Mouse (Mus musculus): ENCODE data around the gene Hoxc9. TPM values are rescaled to one million over a fixed set of nuclear protein-coding genes. Genes with fewer than 3 reads are reported as not detected.

Hoxc9 gene
- total RNA-seq, 2 experiments from 2014 or later, result 6.7 to 8.3 TPM

DNA sequence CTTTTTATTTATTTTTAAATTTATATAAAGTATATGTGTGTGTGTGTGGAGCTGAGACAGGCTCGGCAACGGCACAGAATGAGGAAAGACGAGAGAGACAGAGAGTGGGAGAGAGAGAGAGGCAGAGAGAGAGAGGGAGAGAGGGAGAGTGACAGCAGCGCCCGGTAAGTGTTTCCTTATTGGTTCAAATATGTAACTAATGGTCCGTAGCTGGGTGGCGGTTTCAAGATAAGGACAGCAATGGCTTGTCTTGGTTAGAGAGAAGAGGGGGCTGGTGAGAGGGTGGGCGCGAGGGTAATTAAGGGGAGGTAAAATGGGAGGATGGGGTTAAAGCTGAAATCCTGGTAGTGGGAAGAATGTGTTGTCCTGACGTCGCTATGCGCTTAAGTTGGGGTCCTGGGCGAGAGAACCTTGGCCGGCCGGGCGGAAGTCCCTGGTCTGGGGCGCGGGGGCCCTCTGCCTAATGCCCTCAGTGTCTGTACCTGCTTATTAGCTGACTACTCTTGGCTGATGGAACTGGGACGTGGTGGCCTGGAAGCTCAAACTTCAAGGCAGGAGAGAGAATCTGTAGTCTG lies 22.5 kb downstream of the Hoxc9 start:
- intact Hi-C loops (cut with DNase I), result no loop called here
- no peak for TF ChIP-seq CTCF (IDR thresholded peaks at IDR 0.05)
- Histone ChIP-seq H3K27ac (peak overlapping the region; percentile 98), H3K4me3 (peak overlapping the region; percentile 74)
- peak; percentile 28 for DNase-seq

DNA sequence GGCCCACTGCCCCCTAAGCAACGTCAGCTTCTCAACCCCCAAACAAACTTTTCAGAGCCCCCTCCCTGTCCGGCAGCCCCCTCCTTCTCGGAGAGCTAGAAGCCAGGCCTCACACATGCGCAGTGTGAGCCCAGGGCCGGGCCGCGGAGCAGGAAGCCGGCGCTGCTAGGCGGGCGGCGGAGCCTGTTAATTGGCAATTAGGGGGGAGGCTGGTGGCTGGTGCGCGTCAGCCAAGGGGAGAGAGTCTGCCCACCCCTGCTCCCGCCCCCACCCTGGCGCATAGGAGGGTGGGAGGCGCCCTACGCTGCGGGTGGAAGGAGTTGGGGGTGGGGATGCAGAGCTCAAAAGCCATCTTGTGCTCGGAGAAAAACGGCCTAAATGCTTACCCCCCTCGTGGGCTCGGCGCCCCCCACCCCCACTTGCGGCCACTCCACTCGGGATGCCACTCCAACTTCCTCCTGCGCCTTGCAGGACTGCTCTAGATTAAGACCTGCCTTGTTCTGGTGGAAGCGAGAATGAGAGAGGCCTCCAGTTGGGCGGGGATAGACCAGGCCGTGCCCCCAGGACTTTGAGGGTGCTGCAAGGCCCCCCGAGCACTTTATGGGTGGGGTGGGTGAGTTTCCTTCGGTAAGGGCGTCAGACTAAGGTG lies 23.1 kb downstream of the Hoxc9 start:
- intact Hi-C loops (cut with DNase I), result no loop called here
- H3K27ac ChIP-seq, result peak overlapping the region; percentile 98
- H3K4me3 ChIP-seq, result peak overlapping the region; percentile 74
- no peak for TF ChIP-seq CTCF (IDR thresholded peaks at IDR 0.05)
- peak; percentile 95 for DNase-seq

DNA sequence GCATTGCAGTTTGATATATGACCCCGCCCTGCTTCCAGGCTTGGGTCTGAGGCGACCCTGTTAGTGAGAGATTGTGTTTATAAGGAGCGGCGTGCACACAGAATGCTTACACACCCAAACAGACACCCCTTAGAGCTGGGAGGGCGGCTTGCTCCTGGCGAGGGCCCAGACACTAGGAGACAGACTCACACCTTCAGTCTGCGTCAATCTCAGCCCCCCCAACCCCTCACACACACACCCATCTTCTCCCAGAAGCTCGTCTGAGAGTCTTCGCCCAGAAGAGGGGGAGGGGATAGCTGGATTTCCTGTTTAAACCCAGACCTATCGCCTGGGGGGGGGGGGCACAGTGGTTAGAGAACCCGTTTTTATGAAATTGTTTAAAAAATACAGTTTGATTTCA lies 23.7 kb downstream of the Hoxc9 start:
- peak; percentile 72 for DNase-seq
- TF ChIP-seq CTCF (IDR thresholded peaks at IDR 0.05), result no peak
- Histone ChIP-seq H3K4me3 (peak overlapping the region; percentile 74), H3K27ac (peak overlapping the region; percentile 98)
- intact Hi-C loops (cut with DNase I), result no loop called here

GRCm38 (mm10) chr15:103000501-103000901 lies 24.3 kb downstream of the Hoxc9 start:
- peak overlapping the region; percentile 98 for H3K27ac ChIP-seq
- DNase-seq, result peak; percentile 57
- H3K4me3 ChIP-seq, result peak overlapping the region; percentile 74
- TF ChIP-seq CTCF (IDR thresholded peaks at IDR 0.05), result no peak
- intact Hi-C loops (cut with DNase I), result no loop called here

GRCm38 (mm10) chr15:103001370-103001769 lies 25.1 kb downstream of the Hoxc9 start:
- intact Hi-C loops (cut with DNase I), result no loop called here
- Histone ChIP-seq H3K27ac (peak overlapping the region; percentile 98), H3K4me3 (peak overlapping the region; percentile 74)
- no peak for TF ChIP-seq CTCF (IDR thresholded peaks at IDR 0.05)
- DNase-seq, result peak; percentile 47

DNA sequence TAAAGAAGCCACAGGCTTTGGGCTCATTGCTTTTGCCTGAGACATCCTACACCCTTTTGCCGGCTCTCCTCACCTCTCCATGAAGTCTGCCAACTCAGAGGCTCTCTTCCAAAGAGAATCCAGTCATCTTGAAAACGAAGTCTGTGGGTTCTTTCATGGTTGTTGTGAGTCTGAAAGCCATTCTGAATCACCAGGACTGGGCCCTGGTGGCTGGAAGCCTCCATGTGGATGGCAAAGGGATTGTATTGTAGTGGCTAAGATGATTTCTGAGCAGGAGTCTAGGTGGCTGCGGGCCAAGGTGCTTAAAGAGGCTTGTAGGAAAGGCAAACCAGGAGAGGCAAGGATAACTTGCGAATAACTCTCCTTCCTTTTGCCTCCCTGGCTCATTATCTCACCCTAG lies 25.9 kb downstream of the Hoxc9 start:
- DNase-seq, result peak; percentile 66
- intact Hi-C loops (cut with DNase I), result no loop called here
- peak overlapping the region; percentile 98 for H3K27ac ChIP-seq
- peak overlapping the region; percentile 74 for H3K4me3 ChIP-seq
- no peak for TF ChIP-seq CTCF (IDR thresholded peaks at IDR 0.05)

DNA sequence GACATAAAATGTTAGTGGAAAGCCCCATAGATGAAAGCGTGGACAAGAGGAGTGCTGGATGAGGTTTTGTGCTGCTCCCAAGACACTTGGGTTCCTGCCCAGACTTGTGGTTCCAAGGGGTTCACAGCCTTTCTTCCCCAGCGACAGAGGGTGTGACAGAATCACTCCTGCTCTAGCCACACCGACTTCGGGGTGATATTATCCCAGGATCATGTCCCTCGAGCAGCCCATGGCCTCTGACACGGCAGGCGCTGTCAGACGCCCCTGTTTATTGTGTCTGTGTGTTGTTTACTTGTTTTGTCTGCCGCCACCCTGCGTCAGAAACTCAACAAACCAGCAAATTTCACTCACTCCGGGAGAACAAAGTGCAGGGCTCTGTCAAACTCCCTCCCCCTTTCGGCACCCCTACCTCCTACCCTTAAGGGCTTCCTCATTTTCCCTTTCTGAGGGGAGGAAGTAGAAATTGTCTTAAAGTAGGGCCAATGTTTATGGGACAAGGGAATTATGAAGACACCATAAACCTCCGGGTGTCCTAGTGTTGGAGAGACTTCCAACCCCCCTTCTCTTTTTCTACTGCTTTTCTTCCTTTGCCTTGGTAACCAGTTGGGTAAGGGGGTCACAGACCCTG lies 26.7 kb downstream of the Hoxc9 start:
- H3K4me3 ChIP-seq, result peak overlapping the region; percentile 74
- intact Hi-C loops (cut with DNase I), result no loop called here
- no peak for TF ChIP-seq CTCF (IDR thresholded peaks at IDR 0.05)
- peak; percentile 52 for DNase-seq
- H3K27ac ChIP-seq, result peak overlapping the region; percentile 98

DNA sequence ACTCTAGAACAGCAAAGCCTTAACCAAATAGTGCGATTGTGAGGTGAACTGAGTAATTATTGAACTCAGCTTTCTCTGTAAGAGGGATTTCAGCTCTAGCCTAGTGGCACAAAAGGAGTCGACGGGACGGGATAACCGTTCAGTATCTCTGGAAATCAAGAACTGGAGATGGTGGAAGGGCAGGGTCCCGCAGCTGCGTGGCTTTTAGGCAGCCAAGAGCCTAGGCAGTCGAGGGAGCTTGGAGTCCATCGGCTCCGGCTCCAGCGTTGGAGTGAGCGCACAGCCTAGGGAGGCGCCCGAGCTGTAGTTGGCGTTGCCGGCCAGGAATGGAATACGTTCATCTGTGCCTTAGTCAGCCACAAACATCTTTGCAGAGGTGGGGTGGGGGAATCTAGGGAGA lies 29.1 kb downstream of the Hoxc9 start:
- no peak for TF ChIP-seq CTCF (IDR thresholded peaks at IDR 0.05)
- Histone ChIP-seq H3K4me3 (peak overlapping the region; percentile 63), H3K27ac (peak overlapping the region; percentile 87)
- DNase-seq, result peak; percentile 83
- intact Hi-C loops (cut with DNase I), result no loop called here

- DNase-seq, result peak; percentile 39
- intact Hi-C loops (cut with DNase I), result no loop called here
- peak overlapping the region; percentile 63 for H3K4me3 ChIP-seq
- TF ChIP-seq CTCF (IDR thresholded peaks at IDR 0.05), result no peak
- peak overlapping the region; percentile 87 for H3K27ac ChIP-seq
These were observed 29.6 kb downstream of the Hoxc9 start for GRCm38 (mm10) chr15:103005797-103006196.

- peak overlapping the region; percentile 63 for H3K4me3 ChIP-seq
- intact Hi-C loops (cut with DNase I), result no loop called here
- peak overlapping the region; percentile 87 for H3K27ac ChIP-seq
- DNase-seq, result peak; percentile 15
- TF ChIP-seq CTCF (IDR thresholded peaks at IDR 0.05), result no peak
These were observed 30.1 kb downstream of the Hoxc9 start for GRCm38 (mm10) chr15:103006326-103006725.

DNA sequence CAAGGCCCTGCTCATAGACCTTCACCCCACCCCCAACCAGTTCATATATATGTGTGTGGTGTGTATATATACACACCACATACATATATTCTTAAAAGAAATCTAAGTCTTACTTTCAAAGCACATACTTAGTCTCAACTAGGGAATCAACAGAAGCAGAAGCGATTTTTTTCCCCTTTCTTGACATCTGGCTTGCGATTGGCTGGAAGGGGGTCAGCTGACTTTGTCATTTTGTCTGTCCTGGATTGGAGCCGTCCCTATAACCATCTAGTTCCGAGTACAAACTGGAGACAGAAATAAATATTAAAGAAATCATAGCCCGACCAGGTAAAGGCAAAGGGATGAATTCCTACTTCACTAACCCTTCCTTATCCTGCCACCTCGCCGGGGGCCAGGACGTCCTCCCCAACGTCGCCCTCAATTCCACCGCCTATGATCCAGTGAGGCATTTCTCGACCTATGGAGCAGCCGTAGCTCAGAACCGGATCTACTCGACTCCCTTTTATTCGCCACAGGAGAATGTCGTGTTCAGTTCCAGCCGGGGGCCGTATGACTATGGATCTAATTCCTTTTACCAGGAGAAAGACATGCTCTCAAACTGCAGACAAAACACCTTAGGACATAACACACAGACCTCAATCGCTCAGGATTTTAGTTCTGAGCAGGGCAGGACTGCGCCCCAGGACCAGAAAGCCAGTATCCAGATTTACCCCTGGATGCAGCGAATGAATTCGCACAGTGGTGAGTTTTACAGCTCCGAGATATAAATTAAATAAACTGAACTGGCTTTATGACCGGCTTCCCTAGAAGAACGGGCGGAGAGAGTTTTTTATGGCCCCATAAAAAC lies 33.2 kb downstream of the Hoxc9 start:
- intact Hi-C loops (cut with DNase I), result no loop called here

GRCm38 (mm10) chr15:103010112-103010846 lies 34.0 kb downstream of the Hoxc9 start:
- H3K27ac ChIP-seq, result peak overlapping the region; percentile 38; the same call in 1 of the 2 replicates

More for the DNA sequence above, 33.2 kb downstream of the Hoxc9 start:
- Histone ChIP-seq H3K4me3 (peak overlapping the region; percentile 48), H3K27ac (peak overlapping the region; percentile 38; the same call in 1 of the 2 replicates)
- DNase-seq, result no peak
- no peak for TF ChIP-seq CTCF (IDR thresholded peaks at IDR 0.05)

More at GRCm38 (mm10) chr15:103010112-103010846, 34.0 kb downstream of the Hoxc9 start:
- H3K4me3 ChIP-seq, result peak overlapping the region; percentile 48
- no peak for TF ChIP-seq CTCF (IDR thresholded peaks at IDR 0.05)
- intact Hi-C loops (cut with DNase I), result no loop called here
- peak; percentile 26 for DNase-seq
